Mouse (Mus musculus) thymus, adult 2 months (tissue): ENCODE data around the gene Pdlim7.

Source experiments
- CTCF ChIP-seq: fragments of 200-500 bp; IDR thresholded peaks from 2 replicates; pipeline ENCODE4 v1.5.1; 2012; ENCODE audit warnings: mild to moderate bottlenecking, control low read depth, low read length, moderate library complexity, borderline replicate concordance; ENCODE audit not compliant: control insufficient read depth, poor library complexity, insufficient read depth; ENCODE audit errors: extremely low read depth
- POLR2A ChIP-seq: fragments of 200-500 bp; IDR thresholded peaks from 2 replicates; pipeline ENCODE4 v1.6.1; 2012; ENCODE audit warnings: mild to moderate bottlenecking, low read length, control low read depth, moderate library complexity; ENCODE audit not compliant: control insufficient read depth, poor library complexity, insufficient read depth; ENCODE audit errors: extremely low read depth

DNA sequence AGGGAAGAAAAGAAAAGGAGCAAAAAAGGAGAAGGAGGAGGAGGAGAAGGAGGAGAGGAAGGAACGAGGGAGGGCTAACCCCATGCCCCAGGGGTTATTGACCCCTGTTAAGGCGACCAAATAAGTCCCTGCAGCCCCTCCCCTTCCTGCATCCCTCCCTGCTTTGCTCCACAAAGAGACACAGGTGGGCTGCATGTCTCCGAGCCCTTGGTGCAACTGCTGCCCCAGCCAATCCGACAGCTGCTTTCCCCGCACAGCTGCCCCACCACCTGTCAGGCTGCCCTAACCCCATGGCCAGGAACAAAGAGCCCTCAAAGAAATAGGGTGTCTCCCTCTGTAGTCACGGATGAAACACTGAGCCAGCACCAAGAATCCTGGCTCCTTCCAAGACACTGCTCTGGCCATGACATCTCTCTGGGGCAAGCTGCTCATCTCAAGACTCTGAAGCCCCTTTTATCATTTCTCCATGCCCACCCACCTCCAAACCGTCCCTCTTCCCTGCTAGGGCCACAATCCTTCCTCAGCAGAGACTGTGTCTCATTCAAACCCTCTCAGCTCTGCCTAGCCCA lies 28.9 kb downstream of the Pdlim7 start:
- TF ChIP-seq POLR2A (no peak), CTCF (no peak)
